Mouse (Mus musculus) myocyte (in vitro differentiated cells): ENCODE data around the gene Slc12a4.

Source experiments
- E2F4 ChIP-seq: IDR thresholded peaks from one replicate; pipeline ENCODE4 v1.6.1; 2011; ENCODE audit warnings: mild to moderate bottlenecking, control low read depth, moderate library complexity; ENCODE audit not compliant: insufficient read depth
- MAX ChIP-seq: IDR thresholded peaks from one replicate; pipeline ENCODE4 v1.6.1; 2011; ENCODE audit warnings: low read depth, mild to moderate bottlenecking, control low read depth
- POLR2A ChIP-seq: IDR thresholded peaks from one replicate; pipeline ENCODE4 v1.6.1; 2011; ENCODE audit warnings: low read depth, mild to moderate bottlenecking, control low read depth, moderate library complexity; ENCODE audit not compliant: insufficient read length
- REST ChIP-seq: IDR thresholded peaks from one replicate; pipeline ENCODE4 v1.6.1; 2011; ENCODE audit warnings: mild to moderate bottlenecking, control low read depth, moderate library complexity; ENCODE audit not compliant: insufficient read depth, insufficient read length

GRCm38 (mm10) chr8:105900941-105901616 is 64.8 kb downstream of the Slc12a4 start:
- no peak for TF ChIP-seq POLR2A
- no peak for TF ChIP-seq MAX
- TF ChIP-seq REST: no peak
- TF ChIP-seq E2F4: no peak
